Mouse (Mus musculus): Measurements from ENCODE around the gene Gnai3.
A peak's percentile ranks its signal among the peaks of the same experiment; 100 is the strongest.

Gene Gnai3

GRCm38 (mm10) chr3:108083904-108084407 lies 62.0 kb downstream of the Gnai3 start:
- no peak for DNase-seq (ENCODE audit: low read depth, low spot score)

GRCm38 (mm10) chr3:108083161-108083560 lies 62.8 kb downstream of the Gnai3 start:
- no peak for DNase-seq (ENCODE audit: low read depth, low spot score)

- no peak for DNase-seq (ENCODE audit: low read depth, low spot score)
Observed at GRCm38 (mm10) chr3:108082251-108082875, 63.6 kb downstream of the Gnai3 start.

DNA sequence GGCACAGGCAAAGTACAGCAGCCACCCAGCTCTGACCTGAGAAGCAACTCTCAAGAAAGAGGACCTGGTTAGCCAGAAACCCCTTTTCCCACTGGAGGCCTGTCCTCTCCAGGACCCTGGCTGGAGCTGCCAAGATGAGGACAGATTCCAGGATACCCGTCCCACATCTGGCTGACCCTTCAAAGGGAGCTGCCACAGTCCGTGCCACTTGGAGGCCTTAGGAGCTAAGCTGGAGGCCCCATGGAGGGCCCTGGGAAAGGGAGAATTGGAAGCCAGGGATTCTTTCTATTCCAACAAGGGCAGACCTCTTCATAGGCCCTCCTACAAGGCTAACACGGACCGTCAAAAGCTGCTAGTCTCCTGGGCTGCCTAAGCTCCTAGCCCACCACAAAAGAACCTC lies 64.3 kb downstream of the Gnai3 start:
- DNase-seq (ENCODE audit: low read depth, low spot score), result no peak

- DNase-seq (ENCODE audit: low read depth, low spot score), result no peak
Observed at GRCm38 (mm10) chr3:108076836-108077235, 69.1 kb downstream of the Gnai3 start.

- DNase-seq (ENCODE audit: low read depth, low spot score), result no peak
Observed at GRCm38 (mm10) chr3:108072983-108073569, 72.9 kb downstream of the Gnai3 start.

- DNase-seq (ENCODE audit: low read depth, low spot score), result peak; percentile 81
Observed at GRCm38 (mm10) chr3:108070295-108071293, 75.4 kb downstream of the Gnai3 start.

DNA sequence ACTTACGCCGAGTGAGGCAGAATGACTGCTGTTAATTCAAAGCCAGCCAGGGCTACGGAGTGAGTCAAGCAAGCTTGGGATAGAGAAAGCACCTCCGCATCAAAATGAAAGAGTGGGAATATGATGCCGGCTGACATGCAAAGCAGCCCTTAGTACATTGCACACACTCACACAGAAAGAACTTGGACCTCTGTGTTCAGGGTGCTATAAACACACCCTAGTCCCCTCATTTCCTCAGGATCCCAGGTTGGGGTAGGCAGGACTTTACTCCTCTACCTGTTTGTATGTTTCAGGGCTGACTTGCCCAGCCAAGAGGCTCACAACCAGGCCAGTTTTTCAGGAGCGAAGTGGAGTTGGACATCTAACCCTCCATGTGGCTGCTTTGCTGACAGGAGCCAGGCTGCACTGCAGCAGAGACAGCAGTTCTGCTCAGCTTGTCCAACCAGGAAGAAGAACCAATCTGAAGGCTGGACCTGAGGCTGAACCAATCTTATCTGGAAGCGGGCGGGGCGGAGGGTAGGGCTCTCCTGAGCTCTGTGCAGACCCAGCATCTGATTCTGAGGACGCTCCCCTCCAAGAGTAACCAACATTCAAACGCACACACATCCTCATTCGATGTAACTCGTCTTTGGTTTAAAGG lies 76.6 kb downstream of the Gnai3 start:
- DNase-seq (ENCODE audit: low read depth, low spot score), result peak; percentile 64

DNA sequence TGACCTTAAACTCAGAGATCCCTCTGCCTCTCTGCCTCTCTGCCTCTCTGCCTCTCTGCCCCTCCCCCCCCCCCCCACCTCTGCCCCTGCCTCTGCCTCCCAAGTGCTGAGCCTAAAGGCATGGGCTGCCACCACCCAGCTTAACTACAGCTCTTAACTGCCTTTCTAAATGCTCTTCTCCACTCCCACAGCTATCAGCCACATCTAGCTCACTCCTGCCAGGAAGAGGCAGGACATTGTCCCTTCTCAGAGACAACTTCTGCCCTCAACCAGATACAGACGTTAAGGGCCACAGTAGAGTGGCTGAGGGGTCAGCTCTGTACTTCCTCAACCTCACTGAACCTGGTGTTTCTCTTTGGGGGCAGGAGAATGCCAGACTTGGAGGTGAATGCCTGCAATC lies 77.1 kb downstream of the Gnai3 start:
- peak; percentile 45 for DNase-seq (ENCODE audit: low read depth, low spot score)

DNA sequence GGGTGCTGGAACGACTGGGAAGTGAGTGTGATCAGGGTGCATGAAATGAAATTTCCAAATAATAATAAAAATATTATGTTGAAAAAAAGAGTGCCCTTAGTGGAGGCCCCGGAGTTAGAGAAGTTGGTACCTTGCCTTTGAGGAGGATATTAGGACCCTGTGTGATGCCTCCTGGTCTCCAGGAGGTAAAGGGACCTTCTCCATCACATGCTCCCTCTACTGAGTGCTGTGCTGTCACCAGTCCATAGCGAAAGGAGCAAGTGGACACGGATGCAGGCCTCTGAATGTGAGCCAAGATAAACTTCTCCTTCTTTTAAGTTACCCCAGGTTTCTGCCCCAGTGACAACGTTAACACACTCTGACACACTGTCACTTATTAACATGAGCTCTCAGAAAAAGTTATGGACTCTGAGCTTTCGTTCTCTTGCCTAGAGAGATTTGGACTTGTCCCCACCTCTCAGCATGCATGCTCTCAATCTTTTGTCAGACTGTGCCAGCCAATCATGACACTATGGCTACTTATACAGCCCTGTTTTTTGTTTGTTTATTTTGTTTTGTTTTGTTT lies 78.5 kb downstream of the Gnai3 start:
- DNase-seq (ENCODE audit: low read depth, low spot score), result no peak

DNA sequence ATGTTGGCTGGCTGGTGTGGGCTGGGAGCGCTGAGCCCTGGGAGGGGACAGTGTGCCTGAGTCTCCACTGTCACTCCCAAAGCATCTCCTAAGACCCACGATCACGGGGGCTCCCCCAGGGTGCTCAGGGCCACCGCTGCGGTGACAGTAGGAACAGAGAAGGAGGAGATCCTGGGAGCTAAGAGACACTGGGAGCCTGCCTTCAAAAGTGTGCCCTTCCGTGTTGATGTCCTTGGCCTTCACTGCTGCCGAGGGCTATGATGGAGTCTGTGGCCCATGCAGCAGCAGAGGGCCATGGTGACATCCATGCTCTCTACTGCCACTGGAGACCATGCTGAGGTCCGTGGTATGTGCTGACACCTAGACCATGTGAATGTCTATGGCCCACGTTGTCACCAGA lies 80.4 kb downstream of the Gnai3 start:
- DNase-seq (ENCODE audit: low read depth, low spot score), result no peak

- DNase-seq (ENCODE audit: low read depth, low spot score), result no peak
Observed at GRCm38 (mm10) chr3:108064672-108065071, 81.3 kb downstream of the Gnai3 start.

DNA sequence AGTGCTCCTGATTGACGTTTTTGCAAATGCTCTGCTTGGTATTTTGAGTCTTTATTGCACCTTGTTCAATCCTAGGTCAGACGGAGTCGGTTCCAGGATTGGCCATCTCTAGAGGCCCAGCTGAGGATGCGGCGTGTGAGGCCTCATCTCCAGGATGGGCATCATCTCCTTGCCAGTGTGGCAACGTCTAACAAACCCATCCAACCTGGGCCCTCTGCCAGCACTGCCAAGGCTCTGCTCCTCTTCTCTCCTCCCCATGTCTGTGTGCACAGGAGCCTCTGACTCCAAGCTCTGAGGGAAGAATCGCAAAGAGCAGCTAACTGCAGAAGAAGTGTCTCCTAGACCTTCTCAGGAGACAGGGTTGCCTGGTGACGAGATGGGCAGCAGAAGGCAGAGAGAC lies 83.3 kb downstream of the Gnai3 start:
- DNase-seq (ENCODE audit: low read depth, low spot score), result no peak

- peak; percentile 82 for DNase-seq (ENCODE audit: low read depth, low spot score)
Observed at GRCm38 (mm10) chr3:108061420-108061819, 84.5 kb downstream of the Gnai3 start.

All from ZHBTc4 (cell line).